In the genomic region with DNA sequence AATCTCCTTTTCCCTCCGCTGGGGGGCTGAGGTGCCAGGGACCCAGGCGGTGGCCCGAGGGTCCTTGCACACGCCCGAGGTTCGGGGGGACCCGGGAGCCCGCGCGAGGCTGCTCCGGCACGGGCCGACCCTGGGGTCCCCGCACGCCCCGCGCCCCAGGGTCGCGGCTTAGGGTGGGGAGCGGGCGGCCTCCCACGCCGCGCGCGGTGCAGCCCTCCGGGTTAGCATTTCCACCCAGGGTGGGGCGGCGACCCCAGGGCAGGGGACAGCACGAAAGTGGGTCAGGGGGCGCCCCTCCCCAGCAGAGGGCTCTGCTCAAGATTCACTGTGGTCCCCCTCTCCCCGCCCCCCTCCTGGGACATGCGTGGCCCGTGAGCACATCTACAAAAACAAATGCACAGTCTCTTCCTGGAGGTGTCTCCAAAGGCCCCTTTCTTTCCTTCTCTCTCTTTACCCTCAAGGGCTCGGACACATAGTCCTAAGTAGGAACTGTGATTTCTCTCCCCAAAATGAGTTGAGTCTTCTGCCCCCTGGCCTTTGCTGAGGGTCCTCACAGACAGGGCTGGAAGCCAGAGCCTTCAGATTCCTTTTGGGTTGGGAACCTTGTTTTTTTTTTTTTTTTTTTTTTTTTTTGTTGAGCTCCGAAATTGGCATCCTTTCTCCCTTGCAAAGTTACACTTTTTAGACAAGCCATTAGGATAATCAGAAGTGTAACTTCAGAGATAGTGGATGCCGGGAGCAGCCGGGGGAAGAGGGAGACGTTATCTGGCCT, we compare ENCODE assay signal across 8 mouse cellular contexts. TPM values are rescaled to one million over a fixed set of nuclear protein-coding genes. Genes with fewer than 3 reads are reported as not detected.
DNase-seq lines count a peak whose midpoint lies in the region; ATAC-seq and TF ChIP-seq lines count a peak whose summit lies in the region.

No protein-coding gene starts in this region.

- WGBS in forebrain, embryonic 10.5 days: 9% methylated on average over 39 of the region's 39 CpGs
- WGBS in intestine, embryonic 15.5 days: 6% methylated on average over 39 of the region's 39 CpGs
- WGBS in lung, embryonic 16.5 days: 3% methylated on average over 29 of the region's 39 CpGs
- whole genome bisulfite sequencing in small intestine, adult 2 months: 5% methylated on average over 38 of the region's 39 CpGs

- H3K4me3 ChIP-seq in left cerebral cortex, adult 2 months: peak overlapping the region; percentile 84
- peak overlapping the region; percentile 74 for H3K4me3 ChIP-seq in forebrain, embryonic 10.5 days
- H3K4me3 ChIP-seq in intestine, embryonic 15.5 days (replicated peaks): peak overlapping the region; percentile 94
- peak overlapping the region; percentile 98 for H3K4me3 ChIP-seq in lung, embryonic 16.5 days (ENCODE audit: low read length)
- peak overlapping the region; percentile 88 for H3K4me3 ChIP-seq in small intestine, adult 2 months (ENCODE audit: low read depth, low read length)

- no peaks in the 10 kb centered on the region for H3K9me3 ChIP-seq in forebrain, embryonic 10.5 days
- no peaks in the 10 kb centered on the region for H3K9me3 ChIP-seq in intestine, embryonic 15.5 days
- no peaks in the 10 kb centered on the region for H3K9me3 ChIP-seq in lung, embryonic 16.5 days (ENCODE audit: control insufficient read depth, low read length)

- peak overlapping the region; percentile 81 for H3K27ac ChIP-seq in left cerebral cortex, adult 2 months
- H3K27ac ChIP-seq in forebrain, embryonic 10.5 days: peak overlapping the region; percentile 93
- peak overlapping the region; percentile 68 for H3K27ac ChIP-seq in intestine, embryonic 15.5 days
- H3K27ac ChIP-seq in lung, embryonic 16.5 days (ENCODE audit: low read length): peak overlapping the region; percentile 77
- H3K27ac ChIP-seq in small intestine, adult 2 months (ENCODE audit: insufficient read depth, low read depth, low read length): peak overlapping the region; percentile 54; the same call in 1 of the 2 replicates

- TF ChIP-seq CTCF in left cerebral cortex, adult 2 months (IDR thresholded peaks at IDR 0.05): no peak
- peak; percentile 28 for TF ChIP-seq CTCF in Patski (IDR thresholded peaks at IDR 0.05)
- no peak for TF ChIP-seq CTCF in small intestine, adult 2 months (IDR thresholded peaks at IDR 0.05; ENCODE audit: extremely low read depth, insufficient read length, insufficient replicate concordance, low read depth, low read length)

- no peaks in the 10 kb centered on the region for H3K27me3 ChIP-seq in Patski
- H3K27me3 ChIP-seq in forebrain, embryonic 10.5 days (ENCODE audit: poor library complexity, severe bottlenecking): peaks cover 11% of the 10 kb centered on the region
- H3K27me3 ChIP-seq in intestine, embryonic 15.5 days (replicated peaks): no peaks in the 10 kb centered on the region
- no peaks in the 10 kb centered on the region for H3K27me3 ChIP-seq in lung, embryonic 16.5 days (ENCODE audit: control insufficient read depth, insufficient read depth, low read depth, low read length)
- no peaks in the 10 kb centered on the region for H3K27me3 ChIP-seq in small intestine, adult 2 months (ENCODE audit: control insufficient read depth, insufficient read depth, low read length)

- H3K4me1 ChIP-seq in forebrain, embryonic 10.5 days: peaks cover 23% of the 10 kb centered on the region
- peaks cover 8% of the 10 kb centered on the region for H3K4me1 ChIP-seq in intestine, embryonic 15.5 days (replicated peaks)
- peaks cover 7% of the 10 kb centered on the region for H3K4me1 ChIP-seq in lung, embryonic 16.5 days (replicated peaks; ENCODE audit: control insufficient read depth, insufficient read depth, low read length)
- H3K4me1 ChIP-seq in small intestine, adult 2 months (ENCODE audit: control insufficient read depth, insufficient read depth, insufficient read length, low read length): peaks cover 12% of the 10 kb centered on the region

- peak overlapping the region; percentile 76 for H3K9ac ChIP-seq in intestine, embryonic 15.5 days
- peak overlapping the region; percentile 97 for H3K9ac ChIP-seq in lung, embryonic 16.5 days (ENCODE audit: low read length)

- H3K36me3 ChIP-seq in forebrain, embryonic 10.5 days (replicated peaks): peaks cover 38% of the 10 kb centered on the region
- no peaks in the 10 kb centered on the region for H3K36me3 ChIP-seq in intestine, embryonic 15.5 days
- peaks cover 6% of the 10 kb centered on the region for H3K36me3 ChIP-seq in lung, embryonic 16.5 days (ENCODE audit: control insufficient read depth, insufficient read depth, low read length)
- H3K36me3 ChIP-seq in small intestine, adult 2 months (ENCODE audit: control insufficient read depth, insufficient read depth, low read length): peaks cover 14% of the 10 kb centered on the region

- DNase-seq in left cerebral cortex, adult 2 months (ENCODE audit: extremely low spot score in 1 of 2, low spot score in 2 of 2): peak; percentile 16 to 31
- DNase-seq in left cerebral cortex, adult 9 months (ENCODE audit: low spot score in 2 of 2): no peak
- DNase-seq in Patski (ENCODE audit: low read depth, low spot score): no peak
- DNase-seq in forebrain, embryonic 10.5 days (ENCODE audit: extremely low spot score, low spot score): no peak
- no peak for DNase-seq in layer of hippocampus, adult 8-10 months (ENCODE audit: low spot score in 2 of 2)

- POLR2A ChIA-PET in Patski (lab: Charles Lee): interaction anchor here (0.6 to 1.6 kb wide), 4 partner anchors 9 to 17 kb away, joined by 4 to 7 read pairs (median 6); no protein-coding TSS in a partner anchor

- CTCF ChIA-PET in Patski (lab: Charles Lee): no interaction called here

- intact Hi-C loops in left cerebral cortex, adult 2 months (cut with DNase I): no loop called here

- H3K4me2 ChIP-seq in intestine, embryonic 15.5 days (replicated peaks): peak overlapping the region; percentile 91
- peak overlapping the region; percentile 100 for H3K4me2 ChIP-seq in lung, embryonic 16.5 days (ENCODE audit: low read depth, low read length)

- in situ Hi-C loops in Patski (cut with MboI; ENCODE audit: low pct_unique_long_range_greater_than_20kb): loop anchor here (5.0 kb wide), 1 partner anchor 36 kb away; no protein-coding TSS in a partner anchor

- TF ChIP-seq POLR2A in small intestine, adult 2 months (IDR thresholded peaks at IDR 0.05; ENCODE audit: low read depth, low read length): no peak

- ATAC-seq in Patski: peak; percentile 10
- ATAC-seq in intestine, embryonic 15.5 days: peak; percentile 24
- peak; percentile 32 for ATAC-seq in lung, embryonic 16.5 days (ENCODE audit: low read depth)

RNA-seq across cellular contexts. Expression of a gene that starts 0.7 kb away (rescaled TPM):
- 10 to 100 TPM; 52.2 to 53.3 TPM for total RNA-seq in left cerebral cortex, adult 2 months (2021)
- 19.6 TPM for polyA plus RNA-seq in Patski (2021)
- polyA plus RNA-seq in forebrain, embryonic 10.5 days (2016; fragmentation: Nextera tagmentation; extraction: Ambion mirVana): 20.5 and 23.0 TPM in 2 replicates
- 16.0 and 17.0 TPM in 2 replicates for polyA plus RNA-seq in intestine, embryonic 15.5 days (2015; fragmentation: Nextera tagmentation; extraction: Ambion mirVana)
- polyA plus RNA-seq in lung, embryonic 16.5 days (2015; fragmentation: Nextera tagmentation; extraction: Ambion mirVana): 21.3 and 21.4 TPM in 2 replicates
- 6.4 and 19.5 TPM in 2 replicates for polyA plus RNA-seq in small intestine, adult 2 months (2012; rRNA removed)
- 10 to 100 TPM; 37.2 to 47.1 (median 43.4) TPM for total RNA-seq in layer of hippocampus, adult 8-10 months (2022)

Comparison
In these comparisons a context has a peak if more than half of its experiments do, and no peak if none do; other contexts are left out.
1. DNase-seq: peak in left cerebral cortex, adult 2 months (2 of 2); none in left cerebral cortex, adult 9 months (0 of 2), Patski (single experiment), forebrain, embryonic 10.5 days (single experiment) and layer of hippocampus, adult 8-10 months (0 of 2).
2. Peak in every context shown above with its lines, with median percentiles within 50 percentile points of each other: H3K27ac ChIP-seq, H3K4me3 ChIP-seq and ATAC-seq.